Mouse (Mus musculus): Measurements from ENCODE around the gene Tm9sf4. TPM values are rescaled to one million over a fixed set of nuclear protein-coding genes. Genes with fewer than 3 reads are reported as not detected.

Gene Tm9sf4
- polyA plus RNA-seq, 1 experiment from 2014 or later: 36.2 TPM

- no peak overlapping the region for H3K4me3 ChIP-seq (ENCODE audit: low read depth, low read length)
- H3K9ac ChIP-seq (ENCODE audit: low read depth, low read length): no peak overlapping the region
- no peaks in the 10 kb centered on the region for H3K27me3 ChIP-seq (ENCODE audit: control insufficient read depth, insufficient read depth, low read depth, low read length)
- ATAC-seq (ENCODE audit: low read depth): peak; percentile 70
- 72% methylated on average over 9 of the region's 9 CpGs for WGBS (ENCODE audit: insufficient replicate concordance)
- peak overlapping the region; percentile 49; the same call in 1 of the 2 replicates for H3K27ac ChIP-seq (ENCODE audit: low read length)
- H3K4me2 ChIP-seq (ENCODE audit: low read depth, low read length): no peak overlapping the region
- H3K9me3 ChIP-seq (replicated peaks; ENCODE audit: control insufficient read depth, low read length): no peaks in the 10 kb centered on the region
- no peaks in the 10 kb centered on the region for H3K36me3 ChIP-seq (ENCODE audit: control insufficient read depth, insufficient read depth)
- peaks cover 18% of the 10 kb centered on the region for H3K4me1 ChIP-seq (ENCODE audit: control insufficient read depth, low read depth, low read length)
Measured at GRCm38 (mm10) chr2:153170490-153171224, 9.6 kb downstream of the Tm9sf4 start.

DNA sequence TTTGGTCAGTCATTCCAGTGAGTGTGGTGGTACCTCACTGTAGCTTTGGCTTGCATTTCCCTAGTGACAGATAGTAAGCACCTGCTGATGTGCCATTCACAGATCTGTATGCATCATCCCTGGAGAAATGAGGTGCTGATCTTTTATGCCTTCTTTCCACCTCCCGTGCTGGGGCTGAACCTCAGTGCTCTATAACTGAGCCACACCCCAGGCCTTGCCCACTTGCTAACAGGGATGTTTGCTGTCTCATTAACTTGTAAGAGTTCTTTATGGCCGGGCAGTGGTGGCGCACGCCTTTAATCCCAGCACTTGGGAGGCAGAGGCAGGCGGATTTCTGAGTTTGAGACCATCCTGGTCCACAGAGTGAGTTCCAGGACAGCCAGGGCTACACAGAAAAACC is 10.9 kb downstream of the Tm9sf4 start:
- no peak overlapping the region for H3K27ac ChIP-seq (ENCODE audit: low read length)
- no peaks in the 10 kb centered on the region for H3K9me3 ChIP-seq (replicated peaks; ENCODE audit: control insufficient read depth, low read length)
- H3K36me3 ChIP-seq (ENCODE audit: control insufficient read depth, insufficient read depth): no peaks in the 10 kb centered on the region
- WGBS (ENCODE audit: insufficient replicate concordance): 77% methylated on average over 5 of the region's 5 CpGs
- H3K4me1 ChIP-seq (ENCODE audit: control insufficient read depth, low read depth, low read length): peaks cover 23% of the 10 kb centered on the region
- H3K4me2 ChIP-seq (ENCODE audit: low read depth, low read length): no peak overlapping the region
- no peak overlapping the region for H3K4me3 ChIP-seq (ENCODE audit: low read depth, low read length)
- ATAC-seq (ENCODE audit: low read depth): no peak
- H3K9ac ChIP-seq (ENCODE audit: low read depth, low read length): no peak overlapping the region
- no peaks in the 10 kb centered on the region for H3K27me3 ChIP-seq (ENCODE audit: control insufficient read depth, insufficient read depth, low read depth, low read length)

DNA sequence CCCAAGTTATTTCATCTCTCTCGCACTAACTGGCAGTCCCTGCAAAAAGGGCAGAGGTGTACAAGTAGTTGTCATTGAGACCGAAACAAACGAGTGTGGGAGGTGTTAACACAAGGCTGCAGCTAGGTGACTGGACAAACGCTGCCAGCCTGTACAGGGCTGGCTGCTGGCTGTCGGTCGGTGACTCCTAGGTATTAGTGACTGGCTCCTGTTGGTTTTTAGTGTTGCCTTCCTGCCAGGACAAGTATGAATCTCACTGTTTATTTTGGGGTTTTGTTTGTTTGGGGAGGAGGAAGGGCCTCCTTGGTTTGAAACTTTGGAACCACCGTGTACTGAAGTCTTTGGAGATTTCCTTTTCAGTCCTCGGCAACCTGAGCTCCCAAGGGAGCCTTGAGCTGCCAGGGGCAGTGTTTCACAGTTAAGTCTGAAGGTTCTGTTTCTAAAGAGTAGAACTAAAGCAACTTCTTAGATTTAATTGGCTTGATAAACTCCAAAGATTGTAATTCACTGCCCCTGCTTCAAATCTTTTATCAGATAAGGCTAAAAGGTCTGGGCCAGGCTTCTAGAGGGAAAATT is 15.0 kb downstream of the Tm9sf4 start:
- H3K27ac ChIP-seq (ENCODE audit: low read length): no peak overlapping the region
- H3K4me1 ChIP-seq (ENCODE audit: control insufficient read depth, low read depth, low read length): peaks cover 13% of the 10 kb centered on the region
- H3K9me3 ChIP-seq (replicated peaks; ENCODE audit: control insufficient read depth, low read length): no peaks in the 10 kb centered on the region
- H3K36me3 ChIP-seq (ENCODE audit: control insufficient read depth, insufficient read depth): no peaks in the 10 kb centered on the region
- ATAC-seq (ENCODE audit: low read depth): no peak
- no peak overlapping the region for H3K4me3 ChIP-seq (ENCODE audit: low read depth, low read length)
- 73% methylated on average over 8 of the region's 8 CpGs for WGBS (ENCODE audit: insufficient replicate concordance)
- H3K27me3 ChIP-seq (ENCODE audit: control insufficient read depth, insufficient read depth, low read depth, low read length): no peaks in the 10 kb centered on the region
- H3K4me2 ChIP-seq (ENCODE audit: low read depth, low read length): no peak overlapping the region
- no peak overlapping the region for H3K9ac ChIP-seq (ENCODE audit: low read depth, low read length)

GRCm38 (mm10) chr2:153177188-153177587 is 16.1 kb downstream of the Tm9sf4 start:
- WGBS (ENCODE audit: insufficient replicate concordance): 74% methylated on average over 3 of the region's 3 CpGs
- Histone ChIP-seq H3K9me3 (replicated peaks; ENCODE audit: control insufficient read depth, low read length) (no peaks in the 10 kb centered on the region), H3K27ac (ENCODE audit: low read length) (no peak overlapping the region), H3K4me2 (ENCODE audit: low read depth, low read length) (no peak overlapping the region), H3K36me3 (ENCODE audit: control insufficient read depth, insufficient read depth) (no peaks in the 10 kb centered on the region; the same call in 1 of the 2 replicates), H3K4me3 (ENCODE audit: low read depth, low read length) (no peak overlapping the region), H3K4me1 (ENCODE audit: control insufficient read depth, low read depth, low read length) (peaks cover 6% of the 10 kb centered on the region), H3K27me3 (ENCODE audit: control insufficient read depth, insufficient read depth, low read depth, low read length) (no peaks in the 10 kb centered on the region), H3K9ac (ENCODE audit: low read depth, low read length) (no peak overlapping the region)
- no peak for ATAC-seq (ENCODE audit: low read depth)

- Histone ChIP-seq H3K27ac (ENCODE audit: low read length) (no peak overlapping the region), H3K9ac (ENCODE audit: low read depth, low read length) (no peak overlapping the region), H3K36me3 (ENCODE audit: control insufficient read depth, insufficient read depth) (peaks cover 4% of the 10 kb centered on the region; the same call in 1 of the 2 replicates), H3K4me1 (ENCODE audit: control insufficient read depth, low read depth, low read length) (peaks cover 6% of the 10 kb centered on the region), H3K4me3 (ENCODE audit: low read depth, low read length) (no peak overlapping the region), H3K27me3 (ENCODE audit: control insufficient read depth, insufficient read depth, low read depth, low read length) (no peaks in the 10 kb centered on the region), H3K4me2 (ENCODE audit: low read depth, low read length) (no peak overlapping the region), H3K9me3 (replicated peaks; ENCODE audit: control insufficient read depth, low read length) (no peaks in the 10 kb centered on the region)
- ATAC-seq (ENCODE audit: low read depth): no peak
- WGBS (ENCODE audit: insufficient replicate concordance): 75% methylated on average over 10 of the region's 10 CpGs
Measured at GRCm38 (mm10) chr2:153179126-153179860, 18.2 kb downstream of the Tm9sf4 start.

DNA sequence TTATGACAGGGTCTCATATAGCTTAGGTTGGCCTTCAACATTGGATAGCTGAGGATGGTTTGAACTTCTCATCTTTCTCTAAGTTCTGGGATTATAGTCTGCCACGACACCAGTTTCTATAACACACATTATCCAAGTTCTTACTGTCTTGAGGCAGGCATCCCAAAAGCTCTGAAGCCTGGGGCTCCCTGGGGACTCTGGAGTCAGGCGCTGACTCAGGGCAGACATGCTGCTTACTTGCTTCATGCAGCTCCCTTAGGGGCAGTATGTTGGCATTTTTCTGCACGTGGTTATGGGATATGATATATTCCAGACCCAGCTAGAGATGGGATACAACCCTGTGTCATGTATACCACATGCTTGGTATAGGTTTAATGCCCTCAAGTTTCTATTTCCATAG is 18.9 kb downstream of the Tm9sf4 start:
- H3K36me3 ChIP-seq (ENCODE audit: control insufficient read depth, insufficient read depth): peaks cover 5% of the 10 kb centered on the region; the same call in 1 of the 2 replicates

DNA sequence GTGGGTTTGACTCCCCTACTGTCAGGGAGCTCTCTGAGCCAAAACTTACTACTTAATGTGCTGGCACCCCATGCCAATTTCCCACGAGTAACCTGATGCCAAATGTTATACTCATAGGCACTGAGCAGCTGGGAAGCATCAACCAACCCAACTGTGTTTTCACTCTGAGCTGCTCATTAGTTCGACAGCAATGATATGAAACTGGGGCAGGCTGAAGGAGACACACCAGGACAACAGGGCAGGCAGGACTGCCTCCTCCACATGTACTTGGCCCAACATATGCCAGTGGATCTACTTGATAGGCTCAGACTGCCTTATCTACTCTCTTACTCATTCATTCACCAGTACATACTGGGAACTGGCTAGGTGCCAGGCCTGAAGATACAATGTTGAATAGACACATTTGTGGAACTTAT is 25.1 kb downstream of the Tm9sf4 start:
- Histone ChIP-seq H3K4me2 (ENCODE audit: low read depth, low read length) (no peak overlapping the region), H3K36me3 (ENCODE audit: control insufficient read depth, insufficient read depth) (peaks cover 17% of the 10 kb centered on the region), H3K4me3 (ENCODE audit: low read depth, low read length) (no peak overlapping the region), H3K27me3 (ENCODE audit: control insufficient read depth, insufficient read depth, low read depth, low read length) (no peaks in the 10 kb centered on the region), H3K9me3 (replicated peaks; ENCODE audit: control insufficient read depth, low read length) (no peaks in the 10 kb centered on the region), H3K27ac (ENCODE audit: low read length) (no peak overlapping the region), H3K9ac (ENCODE audit: low read depth, low read length) (no peak overlapping the region), H3K4me1 (ENCODE audit: control insufficient read depth, low read depth, low read length) (peaks cover 2% of the 10 kb centered on the region; the same call in 1 of the 2 replicates)
- peak; percentile 66 for ATAC-seq (ENCODE audit: low read depth)
- WGBS (ENCODE audit: insufficient replicate concordance): 52% methylated on average over 2 of the region's 2 CpGs

More for the DNA sequence above, 18.9 kb downstream of the Tm9sf4 start:
- no peak for ATAC-seq (ENCODE audit: low read depth)
- Histone ChIP-seq H3K9ac (ENCODE audit: low read depth, low read length) (no peak overlapping the region), H3K9me3 (replicated peaks; ENCODE audit: control insufficient read depth, low read length) (no peaks in the 10 kb centered on the region), H3K27ac (ENCODE audit: low read length) (no peak overlapping the region), H3K4me2 (ENCODE audit: low read depth, low read length) (no peak overlapping the region), H3K27me3 (ENCODE audit: control insufficient read depth, insufficient read depth, low read depth, low read length) (no peaks in the 10 kb centered on the region), H3K4me1 (ENCODE audit: control insufficient read depth, low read depth, low read length) (peaks cover 6% of the 10 kb centered on the region), H3K4me3 (ENCODE audit: low read depth, low read length) (no peak overlapping the region)
- WGBS (ENCODE audit: insufficient replicate concordance): 80% methylated on average over 3 of the region's 3 CpGs

GRCm38 (mm10) chr2:153187848-153188247 is 26.7 kb downstream of the Tm9sf4 start:
- no peak overlapping the region for H3K9ac ChIP-seq (ENCODE audit: low read depth, low read length)
- no peak overlapping the region for H3K4me3 ChIP-seq (ENCODE audit: low read depth, low read length)
- peaks cover 17% of the 10 kb centered on the region for H3K36me3 ChIP-seq (ENCODE audit: control insufficient read depth, insufficient read depth)
- no peaks in the 10 kb centered on the region for H3K9me3 ChIP-seq (replicated peaks; ENCODE audit: control insufficient read depth, low read length)
- no peak overlapping the region for H3K27ac ChIP-seq (ENCODE audit: low read length)
- H3K4me1 ChIP-seq (ENCODE audit: control insufficient read depth, low read depth, low read length): peaks cover 2% of the 10 kb centered on the region; the same call in 1 of the 2 replicates
- ATAC-seq (ENCODE audit: low read depth): no peak
- H3K27me3 ChIP-seq (ENCODE audit: control insufficient read depth, insufficient read depth, low read depth, low read length): no peaks in the 10 kb centered on the region
- no peak overlapping the region for H3K4me2 ChIP-seq (ENCODE audit: low read depth, low read length)
- 73% methylated on average over 2 of the region's 2 CpGs for WGBS (ENCODE audit: insufficient replicate concordance)

DNA sequence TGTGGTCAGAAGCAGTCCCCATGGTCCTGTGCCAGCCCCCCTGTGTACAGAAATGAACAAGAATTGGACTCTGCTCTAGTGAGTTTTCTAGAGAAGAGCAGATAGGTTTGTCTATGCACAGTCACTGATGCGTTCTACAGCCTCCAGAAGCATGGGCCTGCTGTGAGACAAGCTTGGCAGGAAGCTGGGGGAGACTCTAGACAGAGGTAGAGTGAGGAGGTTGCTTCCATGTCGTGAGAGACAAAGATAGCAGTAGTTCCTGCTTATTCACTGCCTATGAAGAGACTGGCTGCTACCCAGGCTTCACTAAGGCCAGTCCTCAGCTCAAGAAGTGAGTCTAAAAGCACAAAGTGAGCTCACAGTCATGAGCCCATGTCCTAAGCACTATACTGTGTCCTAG is 30.1 kb downstream of the Tm9sf4 start:
- Histone ChIP-seq H3K27me3 (ENCODE audit: control insufficient read depth, insufficient read depth, low read depth, low read length) (no peaks in the 10 kb centered on the region), H3K4me1 (ENCODE audit: control insufficient read depth, low read depth, low read length) (peaks cover under 1% of the 10 kb centered on the region; the same call in 1 of the 2 replicates), H3K9ac (ENCODE audit: low read depth, low read length) (no peak overlapping the region), H3K9me3 (replicated peaks; ENCODE audit: control insufficient read depth, low read length) (no peaks in the 10 kb centered on the region), H3K4me2 (ENCODE audit: low read depth, low read length) (no peak overlapping the region), H3K36me3 (ENCODE audit: control insufficient read depth, insufficient read depth) (peaks cover 28% of the 10 kb centered on the region), H3K27ac (ENCODE audit: low read length) (no peak overlapping the region), H3K4me3 (ENCODE audit: low read depth, low read length) (no peak overlapping the region)
- ATAC-seq (ENCODE audit: low read depth): no peak
- 56% methylated on average over 2 of the region's 2 CpGs for WGBS (ENCODE audit: insufficient replicate concordance)

All from liver, embryonic 16.5 days (tissue).